Mouse (Mus musculus): ENCODE data around the gene Hspb2.

- no peak for TF ChIP-seq POLR2A (IDR thresholded peaks at IDR 0.05; ENCODE audit: low read depth, low read length)
- no peak for TF ChIP-seq CTCF (IDR thresholded peaks at IDR 0.05; ENCODE audit: borderline replicate concordance, insufficient read depth, low read length)
Observed at GRCm38 (mm10) chr9:50725921-50726590, 26.1 kb downstream of the Hspb2 start.
